Mouse (Mus musculus): ENCODE measurements at regions not wholly inside any gene's neighbourhood (a gene's known extent, or its start where the extent isn't known, plus 50 kb on each side); places are given as distances from the start of the nearest gene placed in this dataset.
A peak's percentile ranks its signal among the peaks of the same experiment; 100 is the strongest.

DNA sequence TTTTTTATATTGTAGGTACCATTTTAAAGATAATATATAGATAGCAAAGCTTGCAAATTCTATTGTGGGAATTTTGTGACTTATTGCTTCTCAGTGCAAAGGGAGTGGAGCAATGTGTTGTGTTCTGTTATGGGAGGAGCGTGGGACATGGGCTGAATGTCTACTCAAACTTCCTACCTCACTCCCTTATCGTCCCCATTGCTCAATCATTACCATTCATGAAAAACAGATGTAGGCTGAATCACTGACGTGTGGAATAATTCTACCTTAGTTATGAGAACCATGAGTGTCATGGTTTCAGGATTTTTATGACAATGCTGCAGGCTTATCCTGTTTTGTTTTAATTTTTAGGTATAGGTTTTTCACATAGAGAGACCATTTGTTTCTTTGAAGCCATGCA lies 119.0 kb upstream of the Ednra start:
- DNase-seq (ENCODE audit: low spot score in 2 of 2) = no peak

DNA sequence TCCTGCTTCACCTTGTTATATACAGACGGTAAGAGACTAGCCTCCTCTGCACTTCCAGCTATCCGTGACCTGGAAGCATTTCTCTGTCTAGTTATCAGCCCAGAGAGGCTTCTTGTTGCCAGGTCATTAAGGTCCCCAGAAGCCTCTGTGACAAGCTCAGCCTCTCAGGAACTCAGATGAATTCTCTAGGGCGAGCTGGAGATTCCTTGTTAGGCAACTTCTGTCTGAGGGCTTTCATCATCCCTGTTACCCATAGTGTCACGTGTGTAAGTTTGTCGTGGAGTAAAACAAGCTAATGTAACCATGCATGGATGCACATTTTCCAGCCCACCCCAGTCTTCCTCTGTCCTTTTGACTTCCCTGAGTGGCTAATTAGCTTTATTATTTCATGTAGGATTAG lies 126.3 kb upstream of the Ednra start:
- DNase-seq (ENCODE audit: low spot score in 2 of 2) = no peak

GRCm38 (mm10) chr8:77870264-77870663 lies 146.0 kb upstream of the Ednra start:
- DNase-seq (ENCODE audit: low spot score in 2 of 2) = no peak

GRCm38 (mm10) chr8:77872771-77873170 lies 148.5 kb upstream of the Ednra start:
- no peak for DNase-seq (ENCODE audit: low spot score in 2 of 2)

DNA sequence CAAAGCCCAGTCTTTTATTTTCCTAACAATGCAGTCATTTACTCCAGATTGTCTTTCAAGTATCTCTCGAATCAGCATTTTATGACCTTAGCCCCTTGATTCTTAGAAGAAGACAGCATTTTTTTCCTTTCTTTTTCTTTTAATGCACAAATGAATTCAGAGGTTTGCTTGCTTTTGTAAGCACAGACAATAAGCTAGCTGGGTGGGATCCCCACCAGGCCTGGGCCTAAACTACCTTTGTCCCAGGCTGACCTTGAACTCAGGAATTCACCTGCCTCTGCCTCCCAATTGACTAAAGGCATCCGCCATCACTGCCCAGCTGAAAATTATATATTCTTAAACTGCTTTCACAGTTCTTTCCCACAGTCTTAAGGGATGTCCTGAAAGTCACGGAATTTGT lies 195.5 kb upstream of the Ednra start:
- DNase-seq (ENCODE audit: low spot score in 2 of 2) = no peak

DNA sequence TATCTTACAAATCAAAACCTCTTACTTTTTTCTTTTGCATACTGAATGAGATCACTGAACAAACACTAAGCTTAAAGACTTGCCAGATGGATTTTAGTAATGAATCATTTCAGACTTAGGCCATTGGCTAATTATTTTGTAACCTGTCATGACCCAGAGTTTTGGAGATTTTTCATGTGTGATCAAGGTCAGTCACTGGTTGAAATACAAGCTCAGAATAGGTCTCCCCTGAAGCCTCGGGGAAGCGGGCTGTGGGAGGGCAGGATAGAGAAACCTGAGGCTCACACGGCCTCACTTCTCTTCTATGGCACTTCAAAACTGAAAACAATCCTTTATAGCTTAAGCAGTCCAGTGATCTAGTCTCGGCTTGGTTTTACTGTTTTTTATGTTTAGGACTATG lies 197.6 kb upstream of the Ednra start:
- no peak for DNase-seq (ENCODE audit: low spot score in 2 of 2)

- no peak for DNase-seq (ENCODE audit: low spot score in 2 of 2)
These were observed 223.4 kb upstream of the Ednra start for GRCm38 (mm10) chr8:77947702-77948101.

- DNase-seq (ENCODE audit: low spot score in 2 of 2) = no peak
These were observed 225.4 kb upstream of the Ednra start for GRCm38 (mm10) chr8:77949640-77950039.

GRCm38 (mm10) chr8:77958814-77959372 lies 234.6 kb upstream of the Ednra start:
- DNase-seq (ENCODE audit: low spot score in 2 of 2) = no peak

DNA sequence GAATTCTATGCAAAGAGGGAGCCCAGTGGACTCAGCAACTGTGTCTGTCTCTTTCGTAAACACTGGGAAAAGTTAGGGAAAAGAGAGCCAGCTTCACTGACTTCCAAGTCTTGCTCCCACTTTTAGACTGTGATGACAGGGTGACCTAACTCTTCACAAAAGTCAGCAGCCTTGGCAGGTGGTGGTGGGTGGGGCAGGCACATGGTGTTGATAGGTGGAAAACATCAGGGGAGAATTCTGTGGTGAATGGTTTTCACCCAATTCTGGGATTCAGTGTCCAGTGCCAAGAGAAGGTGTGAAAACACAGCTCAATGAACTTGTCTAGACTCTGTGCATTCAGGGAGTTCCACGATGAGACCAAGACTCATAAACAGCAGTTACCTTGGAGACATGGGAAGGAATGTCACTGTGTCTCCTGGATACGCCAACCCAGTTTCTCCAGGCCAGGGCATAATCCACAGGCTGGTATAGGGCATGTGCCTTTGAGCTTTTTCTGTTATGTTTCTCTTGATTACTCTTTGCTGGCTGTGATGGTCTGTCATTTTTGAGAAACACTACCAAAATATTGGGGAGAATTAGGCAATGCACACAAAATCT lies 238.9 kb upstream of the Ednra start:
- no peak for DNase-seq (ENCODE audit: low spot score in 2 of 2)

DNA sequence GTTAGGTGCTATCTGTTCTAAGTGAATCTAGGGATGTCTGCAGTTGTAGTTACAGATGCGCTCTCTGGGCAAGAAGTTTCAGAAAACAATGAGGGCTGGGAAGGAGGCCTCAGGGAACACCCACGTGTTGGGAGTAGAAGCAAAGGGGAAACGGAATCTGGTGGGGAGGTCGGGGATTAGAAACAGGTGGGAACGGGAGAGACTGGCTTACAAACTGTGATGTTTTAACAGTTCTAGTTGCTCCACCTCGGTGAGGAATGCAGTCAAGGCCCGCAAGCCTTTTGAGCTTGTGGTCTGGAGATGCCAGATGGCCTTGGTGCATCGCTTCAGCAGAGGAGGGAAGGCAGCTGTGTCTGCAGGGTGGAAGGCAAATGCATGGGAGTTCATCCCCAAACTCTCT lies 242.7 kb upstream of the Ttc29 start:
- no peak for DNase-seq (ENCODE audit: low spot score in 2 of 2)

- DNase-seq (ENCODE audit: low spot score in 2 of 2) = no peak
These were observed 239.4 kb upstream of the Ttc29 start for GRCm38 (mm10) chr8:77973714-77974113.

DNA sequence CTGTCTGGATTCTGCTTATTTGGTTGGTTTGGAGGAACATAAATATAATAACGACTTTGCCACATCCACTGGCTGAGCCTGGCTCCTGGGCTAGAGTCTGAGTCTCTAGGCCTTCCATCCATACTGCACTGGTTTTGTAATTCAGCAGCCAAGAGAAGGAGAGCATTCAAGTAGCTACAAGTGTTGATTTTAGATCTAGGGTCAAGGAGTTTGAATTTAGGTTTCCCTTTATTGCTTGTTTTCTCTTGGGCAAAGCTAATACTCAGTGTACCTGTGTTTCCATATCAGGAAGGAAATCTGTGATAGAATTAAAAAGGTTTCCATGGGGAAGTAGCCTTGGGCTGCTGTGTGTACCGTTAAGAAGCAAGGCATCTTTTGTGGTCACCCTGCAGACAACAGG lies 234.0 kb upstream of the Ttc29 start:
- no peak for DNase-seq (ENCODE audit: low spot score in 2 of 2)

- no peak for DNase-seq (ENCODE audit: low spot score in 2 of 2)
These were observed 232.4 kb upstream of the Ttc29 start for GRCm38 (mm10) chr8:77980701-77981100.

GRCm38 (mm10) chr8:77982031-77982430 lies 231.1 kb upstream of the Ttc29 start:
- no peak for DNase-seq (ENCODE audit: low spot score in 2 of 2)

- no peak for DNase-seq (ENCODE audit: low spot score in 2 of 2)
These were observed 229.6 kb upstream of the Ttc29 start for GRCm38 (mm10) chr8:77983476-77983875.

DNA sequence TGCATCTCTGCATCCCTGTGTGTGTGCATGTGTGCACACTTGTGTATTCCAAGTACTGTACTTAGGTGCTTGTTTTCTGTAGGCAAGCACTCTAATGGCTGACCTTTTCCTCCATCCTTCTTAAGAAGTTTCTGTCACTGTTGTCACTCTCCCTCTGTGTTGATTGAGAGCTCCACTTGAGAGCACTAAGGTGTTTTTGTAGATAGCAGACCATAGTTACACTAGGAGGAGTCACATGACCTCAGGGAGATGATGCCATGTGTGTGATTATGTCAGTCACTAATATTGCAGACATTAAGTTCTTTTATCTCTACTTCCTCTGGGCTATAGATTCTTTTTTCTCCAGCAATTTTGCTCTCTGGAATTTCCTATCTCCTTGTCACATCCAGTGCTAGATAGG lies 225.9 kb upstream of the Ttc29 start:
- DNase-seq (ENCODE audit: low spot score in 2 of 2) = no peak

- DNase-seq (ENCODE audit: low spot score in 2 of 2) = no peak
These were observed 224.6 kb upstream of the Ttc29 start for GRCm38 (mm10) chr8:77988291-77989056.

DNA sequence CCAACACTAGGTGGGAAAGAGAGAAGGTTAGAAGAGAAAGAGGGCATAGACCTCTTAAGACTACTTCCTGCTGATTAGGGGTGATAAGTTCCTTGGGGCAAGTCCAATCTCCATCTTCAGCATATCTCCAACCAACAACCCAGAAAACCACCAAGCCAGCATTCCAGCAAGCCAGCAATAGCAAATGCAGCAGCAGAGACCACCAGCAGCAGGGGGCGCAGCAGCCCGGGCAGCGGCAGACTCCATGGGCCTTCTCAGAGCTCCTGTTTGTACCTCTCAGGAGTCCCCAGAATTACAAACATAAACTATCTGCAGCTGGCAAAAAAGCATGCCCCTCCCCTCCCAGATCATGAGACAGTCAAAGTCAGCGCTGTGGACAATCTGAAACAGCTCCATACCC lies 222.0 kb upstream of the Ttc29 start:
- DNase-seq (ENCODE audit: low spot score in 2 of 2) = no peak

- no peak for DNase-seq (ENCODE audit: low spot score in 2 of 2)
These were observed 212.8 kb upstream of the Ttc29 start for GRCm38 (mm10) chr8:78000303-78000702.

- no peak for DNase-seq (ENCODE audit: low spot score in 2 of 2)
These were observed 211.4 kb upstream of the Ttc29 start for GRCm38 (mm10) chr8:78001656-78002055.

GRCm38 (mm10) chr8:78002071-78002470 lies 211.0 kb upstream of the Ttc29 start:
- DNase-seq (ENCODE audit: low spot score in 2 of 2) = no peak

DNA sequence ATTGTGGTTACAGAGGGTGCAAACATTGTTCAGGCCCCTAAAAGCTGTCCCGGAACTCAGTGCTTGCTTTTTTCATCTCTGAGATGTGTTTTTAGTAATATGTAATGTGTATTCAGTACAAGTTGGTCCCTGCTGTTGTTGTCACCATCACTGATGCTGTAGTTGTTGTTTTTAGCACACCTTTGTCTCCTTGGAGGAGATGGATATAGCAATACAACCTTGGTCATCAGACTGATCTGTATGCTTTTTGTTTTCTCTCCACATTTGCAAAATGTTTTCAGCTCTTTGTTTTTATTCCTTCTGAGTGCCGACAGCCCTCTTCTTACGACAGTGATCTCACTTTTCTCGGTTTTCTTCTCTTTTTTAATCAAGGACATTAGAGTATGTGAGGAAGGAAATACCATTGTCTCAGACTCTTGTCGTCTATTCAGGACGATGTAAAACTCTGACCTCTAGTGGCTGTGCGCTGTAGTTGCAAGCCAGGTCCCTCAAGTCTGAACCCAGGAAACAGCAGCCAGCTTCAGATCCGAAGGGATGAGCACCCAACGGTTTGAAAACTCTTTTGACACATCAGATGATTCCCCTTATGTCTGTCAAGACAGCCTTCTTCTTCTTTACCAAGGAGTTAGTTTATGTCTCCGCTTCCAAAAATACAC lies 209.1 kb upstream of the Ttc29 start:
- peak; percentile 28 to 61 for DNase-seq (ENCODE audit: low spot score in 2 of 2)

Measured in urinary bladder, postnatal 36 days (tissue).